Mouse (Mus musculus) adrenal gland, postnatal 0 days (tissue): ENCODE results near the gene Supt3. TPM values are rescaled to one million over a fixed set of nuclear protein-coding genes. Genes with fewer than 3 reads are reported as not detected.

ENCODE experiments used
- polyA plus RNA-seq: library from polyadenylated mRNA; unstranded; fragments of >200 nt; fragmentation: Nextera tagmentation; extraction: Ambion mirVana; gene quantifications from 2 replicates; pipeline ENCODE4 v1.2.1, GENCODE M21; 2015

Gene Supt3
- 18.9 and 30.1 TPM in 2 replicates for polyA plus RNA-seq

GRCm38 (mm10) chr17:44776738-44777270 is at the start of gene Supt3:
Supt3 (plus strand) TSS chr17:44777152.

GRCm38 (mm10) chr17:44814508-44815175 is 37.7 kb downstream of the Supt3 start, which contains the start of gene Runx2:
Runx2 (minus strand) TSS chr17:44814797.

Other genes with a start within 250 kb of the Supt3 start
- gene Runx2, start 37.6 kb downstream of the Supt3 start, polyA plus RNA-seq: 2.2 and 3.4 TPM in 2 replicates